Mouse (Mus musculus) urinary bladder, postnatal 36 days (tissue): ENCODE data around the gene Ube2e1.
"Not testable (repeated sequence)": the region's sequence is repeated elsewhere in the genome, so short reads cannot be mapped to it uniquely, and the experiment has no call there.

ENCODE experiments used
- DNase-seq, 2 experiments: peaks; one replicate each; pipeline ENCODE4 v3.0.0; 2022; ENCODE audit warnings: low spot score in 2 of 2, mixed read lengths in 1 of 2

Ube2e1 gene

DNA sequence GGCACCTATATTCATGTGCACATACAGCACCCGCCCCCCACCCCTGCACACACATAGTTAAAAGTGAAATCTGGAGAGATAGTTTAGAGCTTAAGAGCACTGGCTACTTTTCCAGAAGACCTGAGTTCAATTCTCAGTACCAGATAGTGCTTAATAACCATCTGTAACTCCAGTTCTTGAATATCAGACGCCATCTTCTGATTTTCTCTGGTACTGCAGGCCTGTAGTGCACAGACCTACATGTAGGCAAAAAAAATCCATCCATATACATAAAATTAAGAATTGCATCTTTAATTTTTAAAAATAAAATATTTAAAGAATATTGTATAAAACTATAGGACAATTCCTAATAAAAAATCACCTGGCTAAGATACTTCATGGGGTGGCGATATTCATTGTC lies 70.5 kb downstream of the Ube2e1 start:
- DNase-seq, result no peak

GRCm38 (mm10) chr14:18242638-18243130 lies 89.0 kb downstream of the Ube2e1 start:
- no peak for DNase-seq

DNA sequence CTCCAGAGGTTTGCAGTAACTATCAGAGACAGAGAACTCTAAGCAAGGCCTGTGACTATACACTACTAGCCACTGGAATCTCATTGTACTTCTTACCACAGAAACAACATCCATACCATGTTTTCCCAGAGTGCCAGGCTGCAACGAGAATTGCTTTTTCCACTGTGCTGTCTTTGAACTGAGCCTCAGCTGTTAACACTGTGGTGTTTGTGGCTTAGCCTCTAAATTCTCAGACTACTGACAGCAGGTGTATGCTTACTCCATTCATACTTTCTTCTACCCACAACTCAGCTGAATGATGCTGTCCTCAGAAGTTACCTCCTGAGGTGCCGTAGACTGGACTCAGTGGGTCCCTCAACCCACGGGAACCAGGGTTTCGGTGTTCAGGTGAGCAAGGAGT lies 89.9 kb downstream of the Ube2e1 start:
- no peak for DNase-seq

GRCm38 (mm10) chr14:18240132-18240531 lies 91.5 kb downstream of the Ube2e1 start:
- DNase-seq, result no peak

- peak; percentile 97 to 99 for DNase-seq
Measured at GRCm38 (mm10) chr14:18238750-18239731, 92.6 kb downstream of the Ube2e1 start, which contains the start of gene Nr1d2. Gene Nr1d2, minus strand, starts transcription at chr14:18239127.

DNA sequence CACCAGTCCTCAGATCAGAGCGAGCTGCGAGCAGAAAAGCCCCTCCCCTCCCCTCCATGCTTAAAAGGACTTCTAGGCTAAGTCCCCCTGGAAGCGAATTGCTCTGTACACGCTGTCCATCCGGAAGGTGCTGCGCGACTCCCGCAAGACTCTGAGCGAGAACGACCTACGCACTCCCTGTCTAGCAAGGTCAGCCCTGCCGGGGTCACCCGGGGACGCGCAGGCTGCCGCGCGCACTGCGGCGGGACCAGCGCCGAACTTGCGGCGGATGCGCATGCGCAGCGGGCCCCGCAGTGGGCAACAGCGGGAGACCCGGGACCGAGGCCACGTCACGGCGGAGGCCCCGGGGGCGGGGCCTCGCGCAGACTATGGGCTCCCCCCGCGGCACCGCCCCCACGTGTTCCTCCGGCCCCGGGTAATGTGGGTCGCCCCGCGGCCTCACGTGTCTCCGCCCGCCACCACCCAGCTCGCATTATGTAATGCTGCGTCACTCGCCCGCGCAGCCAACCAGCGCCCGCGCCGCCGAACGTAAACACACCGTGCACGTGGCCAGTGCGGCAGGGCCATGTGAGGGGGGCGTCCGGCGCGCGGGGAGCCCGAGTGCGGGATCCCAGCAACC lies 93.4 kb downstream of the Ube2e1 start:
- peak; percentile 97 to 98 for DNase-seq

DNA sequence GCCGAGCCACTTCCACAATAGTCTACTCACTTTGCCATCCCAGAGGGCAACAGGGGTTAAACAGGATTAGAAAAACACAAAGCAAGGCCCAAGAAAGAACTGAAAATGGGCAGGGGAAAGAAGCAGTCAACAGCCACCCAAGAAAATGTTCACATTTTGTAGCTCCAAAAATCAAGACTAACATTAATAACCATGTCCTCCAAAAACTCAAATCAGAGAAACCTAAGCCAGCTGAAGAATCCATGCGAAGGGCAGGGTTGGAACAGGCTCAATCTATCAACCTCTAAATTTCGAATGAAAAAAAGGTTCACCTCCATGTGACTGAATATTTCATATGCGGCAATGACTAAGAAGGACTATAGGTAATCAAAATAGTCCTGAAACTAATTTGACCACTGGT lies 94.3 kb downstream of the Ube2e1 start:
- no peak for DNase-seq

- not testable (repeated sequence) for DNase-seq
Measured at GRCm38 (mm10) chr14:18236496-18237235, 95.0 kb downstream of the Ube2e1 start.

- no peak for DNase-seq
Measured at GRCm38 (mm10) chr14:18233981-18234960, 97.4 kb downstream of the Ube2e1 start.

DNA sequence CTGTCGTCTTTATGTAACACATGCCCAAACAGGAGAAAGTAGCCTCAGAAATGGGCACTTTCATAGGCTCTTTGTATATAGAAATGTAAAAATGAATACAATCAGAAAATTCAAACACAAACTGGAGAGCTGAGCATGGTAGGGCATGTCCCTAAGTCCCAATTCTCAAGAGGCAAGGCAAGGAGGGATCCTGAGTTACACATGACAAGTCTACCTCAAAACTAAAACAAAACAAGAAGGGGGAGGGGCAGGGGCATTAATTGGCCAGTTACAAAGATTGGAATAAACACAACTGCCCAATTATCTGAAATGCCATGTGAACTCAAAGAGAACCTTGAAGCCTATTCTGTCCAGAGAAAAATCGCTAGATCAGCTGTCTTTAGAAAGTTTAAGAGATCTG lies 98.6 kb downstream of the Ube2e1 start:
- no peak for DNase-seq
